Mouse (Mus musculus): ENCODE measurements around the gene Bsg. TPM values are rescaled to one million over a fixed set of nuclear protein-coding genes. Genes with fewer than 3 reads are reported as not detected.

Bsg gene
- polyA plus RNA-seq (2015; fragmentation: Nextera tagmentation; extraction: Ambion mirVana), result 813 and 928 TPM in 2 replicates

DNA sequence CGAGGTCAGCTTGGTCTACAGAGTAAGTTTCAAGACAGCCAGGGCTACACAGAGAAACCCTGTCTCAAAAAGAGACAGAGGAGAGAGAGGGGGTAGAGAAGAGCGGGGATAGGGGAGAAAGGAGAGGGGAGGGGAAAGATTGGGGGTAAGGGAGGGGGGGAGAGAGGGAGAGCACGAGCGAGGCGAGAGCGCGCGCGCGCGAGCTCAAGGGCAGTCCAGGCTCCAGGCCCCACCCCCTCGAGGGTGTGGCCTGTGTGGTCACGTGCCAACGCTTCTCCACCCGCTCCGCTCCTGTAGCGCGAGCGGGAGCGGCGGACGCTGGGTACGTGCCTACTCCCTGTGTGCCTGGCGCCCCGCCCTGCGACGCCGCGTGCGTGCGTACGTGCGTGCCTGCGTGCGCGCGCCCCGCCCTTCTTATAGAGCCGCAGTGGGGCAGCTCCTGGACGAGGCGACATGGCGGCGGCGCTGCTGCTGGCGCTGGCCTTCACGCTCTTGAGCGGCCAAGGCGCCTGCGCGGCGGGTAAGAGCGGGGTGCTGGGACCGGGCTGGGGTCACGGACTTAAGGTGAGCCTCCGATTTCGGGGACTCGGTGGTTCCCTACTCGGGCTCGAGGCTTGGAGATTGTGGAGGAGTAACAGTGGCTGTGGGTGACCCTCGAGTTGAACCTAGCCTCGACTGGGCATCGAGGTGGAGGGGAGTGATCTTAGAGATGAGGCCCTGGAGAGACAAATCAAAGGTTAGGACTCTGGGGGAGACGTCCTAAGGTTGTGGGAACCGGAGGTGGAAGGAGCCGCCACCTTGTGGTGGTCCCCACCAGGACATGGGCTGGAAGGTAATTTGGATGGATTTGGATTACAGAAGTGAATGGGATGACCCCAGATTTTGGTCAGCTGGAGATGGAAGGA, at the start of gene Bsg:
Gene Bsg, plus strand, starts transcription at position 427 of the 905 bp plus-strand sequence.

DNA sequence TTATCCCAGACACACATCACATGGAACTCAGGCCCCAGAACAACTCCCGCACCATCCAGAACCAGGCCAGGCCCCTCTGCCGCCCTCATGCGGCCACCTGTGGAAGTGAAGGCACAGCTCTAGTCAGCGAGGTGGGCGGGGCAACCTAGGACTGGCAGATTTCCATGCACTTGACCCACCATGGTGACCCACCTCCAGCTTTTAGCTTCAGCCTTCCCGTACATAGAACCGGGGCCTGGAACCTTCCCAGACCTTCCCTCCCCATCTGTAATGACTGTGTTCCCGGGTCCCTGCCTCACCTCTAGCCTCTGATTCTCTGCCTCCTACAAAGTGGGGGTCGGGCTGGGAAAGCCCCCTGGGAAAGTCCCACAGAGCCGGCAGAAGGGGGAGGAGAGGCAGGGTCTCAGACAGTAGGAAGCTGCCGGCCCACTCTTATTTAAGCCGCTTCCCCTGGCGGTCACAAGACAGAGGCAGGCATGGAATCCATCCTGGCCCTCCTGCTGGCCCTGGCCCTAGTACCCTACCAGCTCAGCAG, 40.1 kb upstream of the Bsg start, which contains the start of gene Madcam1:
Gene Madcam1, plus strand, starts transcription at position 429 of the 535 bp plus-strand sequence.

GRCm38 (mm10) chr10:79668771-79669575, 35.3 kb upstream of the Bsg start, which contains the start of gene Tpgs1:
Tpgs1 (plus strand) TSS chr10:79669369.

DNA sequence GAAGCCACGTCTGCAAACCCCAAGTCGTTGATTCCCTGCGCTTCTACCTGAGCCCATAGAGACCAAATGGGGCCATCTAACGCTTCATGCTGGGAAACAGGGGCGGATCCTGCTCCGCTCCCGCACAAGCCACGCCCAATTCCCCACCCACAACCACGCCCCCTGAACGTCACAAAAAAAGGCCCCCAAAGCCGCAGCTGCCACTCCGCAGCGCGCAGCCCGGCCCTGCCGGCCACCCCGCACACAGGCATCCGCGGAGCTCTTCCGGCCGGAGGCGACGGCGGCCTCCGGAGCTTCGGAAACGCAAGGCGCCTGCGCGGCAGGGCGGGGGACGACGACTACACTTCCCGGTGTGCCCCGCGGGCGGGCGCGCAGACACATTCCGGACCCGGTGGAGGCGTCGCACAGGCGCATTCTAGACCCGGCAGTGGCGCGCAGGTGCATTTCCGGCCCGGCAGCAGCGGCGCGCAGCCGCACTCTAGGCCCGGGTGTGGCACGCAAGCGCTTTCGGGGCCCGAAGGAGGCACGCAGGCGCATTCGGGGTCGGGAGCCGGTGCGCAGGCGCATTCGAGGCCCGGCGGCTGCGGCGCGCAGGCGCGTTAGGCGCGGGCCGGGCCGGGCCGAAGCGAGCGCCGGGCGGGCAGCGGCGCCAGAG, 22.6 kb upstream of the Bsg start, which contains the start of gene Cdc34:
Gene Cdc34, plus strand, starts transcription at position 605 of the 655 bp plus-strand sequence.

GRCm38 (mm10) chr10:79688720-79689119, 15.6 kb upstream of the Bsg start, which contains the start of gene Gzmm:
Gzmm (plus strand) TSS chr10:79689020.

GRCm38 (mm10) chr10:79716254-79716987, 12.1 kb downstream of the Bsg start, which contains the start of gene Hcn2:
Hcn2 (plus strand) TSS chr10:79716634.

DNA sequence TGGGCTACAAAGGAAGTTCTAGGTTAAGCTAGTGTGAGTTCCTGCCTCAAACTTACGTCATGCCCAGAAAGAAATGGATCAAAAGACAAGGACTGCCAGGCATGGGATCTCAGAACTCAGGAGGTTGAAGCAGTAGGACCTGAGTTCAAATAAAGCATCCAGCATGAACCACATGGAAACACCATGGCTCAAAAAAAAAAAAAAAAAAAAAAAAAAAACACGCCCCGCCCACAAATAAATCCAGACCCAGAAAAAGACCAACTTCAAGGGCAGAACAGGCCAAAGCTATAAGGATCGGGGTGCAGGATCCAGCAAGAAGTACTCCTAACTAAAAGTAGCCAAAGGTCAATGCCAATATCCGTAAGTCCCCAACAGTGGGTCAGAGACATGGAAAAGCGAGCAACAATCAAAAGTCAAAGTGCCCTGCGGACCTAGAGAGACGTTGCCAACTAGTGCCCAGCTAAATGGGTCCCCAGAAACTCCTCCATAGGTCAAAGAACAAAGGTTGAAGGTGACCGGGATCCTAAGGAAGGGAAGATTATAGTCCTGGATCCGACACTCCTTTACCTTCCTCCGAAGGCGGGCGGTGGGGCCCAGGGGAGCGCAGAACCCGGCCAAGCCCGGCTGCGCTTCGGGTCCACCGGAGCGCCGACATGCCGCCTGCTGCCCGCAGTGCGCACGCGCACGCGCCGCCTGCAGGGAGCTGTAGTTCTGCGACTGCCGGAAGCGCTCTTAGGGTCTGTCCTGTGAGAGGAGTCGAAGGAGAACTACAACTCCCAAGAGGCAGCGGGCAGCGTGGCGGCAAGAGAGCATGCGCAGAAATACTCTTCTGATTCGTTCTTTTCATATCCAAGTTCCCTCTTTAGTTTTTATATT, 41.8 kb downstream of the Bsg start, which contains the start of gene Polrmt:
Gene Polrmt, minus strand, starts transcription at position 684 of the 876 bp plus-strand sequence.

GRCm38 (mm10) chr10:79754856-79755516, 50.7 kb downstream of the Bsg start, which contains the start of gene Fgf22:
Fgf22 (plus strand) TSS chr10:79755076.

Other genes starting within 250 kb of the Bsg start
- gene Vmn2r83, start 235.8 kb upstream of the Bsg start, polyA plus RNA-seq (2015; fragmentation: Nextera tagmentation; extraction: Ambion mirVana), result not detected in 2 replicates
- 21.7 and 28.3 TPM in 2 replicates for gene Plpp2, start 170.7 kb upstream of the Bsg start, polyA plus RNA-seq (2015; fragmentation: Nextera tagmentation; extraction: Ambion mirVana)
- 19.1 and 25.1 TPM in 2 replicates for gene Mier2, start 149.3 kb upstream of the Bsg start, polyA plus RNA-seq (2015; fragmentation: Nextera tagmentation; extraction: Ambion mirVana)
- not detected in 2 replicates for gene Theg, start 117.2 kb upstream of the Bsg start, polyA plus RNA-seq (2015; fragmentation: Nextera tagmentation; extraction: Ambion mirVana)
- not detected in 2 replicates for gene C2cd4c, start 90.5 kb upstream of the Bsg start, polyA plus RNA-seq (2015; fragmentation: Nextera tagmentation; extraction: Ambion mirVana)
- gene Shc2, start 66.6 kb upstream of the Bsg start, polyA plus RNA-seq (2015; fragmentation: Nextera tagmentation; extraction: Ambion mirVana), result 8.9 and 20.6 TPM in 2 replicates
- 0.11 and 0.88 TPM in 2 replicates for gene Odf3l2, start 58.8 kb upstream of the Bsg start, polyA plus RNA-seq (2015; fragmentation: Nextera tagmentation; extraction: Ambion mirVana)
- 0.43 and 0.80 TPM in 2 replicates for gene Madcam1, start 39.9 kb upstream of the Bsg start, polyA plus RNA-seq (2015; fragmentation: Nextera tagmentation; extraction: Ambion mirVana)
- 81.4 and 84.4 TPM in 2 replicates for gene Tpgs1, start 35.1 kb upstream of the Bsg start, polyA plus RNA-seq (2015; fragmentation: Nextera tagmentation; extraction: Ambion mirVana)
- gene Cdc34, start 22.3 kb upstream of the Bsg start, polyA plus RNA-seq (2015; fragmentation: Nextera tagmentation; extraction: Ambion mirVana), result 66.5 and 73.9 TPM in 2 replicates
- 0.61 and 0.69 TPM in 2 replicates for gene Gzmm, start 15.5 kb upstream of the Bsg start, polyA plus RNA-seq (2015; fragmentation: Nextera tagmentation; extraction: Ambion mirVana)
- 1.6 TPM in 2 replicates for gene Hcn2, start 12.1 kb downstream of the Bsg start, polyA plus RNA-seq (2015; fragmentation: Nextera tagmentation; extraction: Ambion mirVana)
- gene Polrmt, start 42.1 kb downstream of the Bsg start, polyA plus RNA-seq (2015; fragmentation: Nextera tagmentation; extraction: Ambion mirVana), result 16.6 and 29.3 TPM in 2 replicates
- gene Fgf22, start 50.6 kb downstream of the Bsg start, polyA plus RNA-seq (2015; fragmentation: Nextera tagmentation; extraction: Ambion mirVana), result 0.15 TPM in 1 of 2 replicates, not detected in the other
- 50.8 and 66.1 TPM in 2 replicates for gene Rnf126, start 62.5 kb downstream of the Bsg start, polyA plus RNA-seq (2015; fragmentation: Nextera tagmentation; extraction: Ambion mirVana)
- gene Fstl3, start 72.8 kb downstream of the Bsg start, polyA plus RNA-seq (2015; fragmentation: Nextera tagmentation; extraction: Ambion mirVana), result 10.9 and 12.6 TPM in 2 replicates
- 0.13 and 0.46 TPM in 2 replicates for gene Prss57, start 86.5 kb downstream of the Bsg start, polyA plus RNA-seq (2015; fragmentation: Nextera tagmentation; extraction: Ambion mirVana)
- 72.1 and 96.9 TPM in 2 replicates for gene Palm, start 89.1 kb downstream of the Bsg start, polyA plus RNA-seq (2015; fragmentation: Nextera tagmentation; extraction: Ambion mirVana)
- gene Misp, start 116.5 kb downstream of the Bsg start, polyA plus RNA-seq (2015; fragmentation: Nextera tagmentation; extraction: Ambion mirVana), result 1.1 TPM in 2 replicates
- 85.9 and 118 TPM in 2 replicates for gene Ptbp1, start 149.9 kb downstream of the Bsg start, polyA plus RNA-seq (2015; fragmentation: Nextera tagmentation; extraction: Ambion mirVana)
- gene Prtn3, start 170.0 kb downstream of the Bsg start, polyA plus RNA-seq (2015; fragmentation: Nextera tagmentation; extraction: Ambion mirVana), result 8.3 and 10.4 TPM in 2 replicates
- gene Plppr3, start 170.1 kb downstream of the Bsg start, polyA plus RNA-seq (2015; fragmentation: Nextera tagmentation; extraction: Ambion mirVana), result 21.3 and 54.6 TPM in 2 replicates
- gene Elane, start 181.8 kb downstream of the Bsg start, polyA plus RNA-seq (2015; fragmentation: Nextera tagmentation; extraction: Ambion mirVana), result 8.1 and 10.4 TPM in 2 replicates
- 0.96 and 5.3 TPM in 2 replicates for gene Cfd, start 186.4 kb downstream of the Bsg start, polyA plus RNA-seq (2015; fragmentation: Nextera tagmentation; extraction: Ambion mirVana)
- gene Med16, start 204.4 kb downstream of the Bsg start, polyA plus RNA-seq (2015; fragmentation: Nextera tagmentation; extraction: Ambion mirVana), result 28.5 and 37.7 TPM in 2 replicates
- 8.4 and 15.7 TPM in 2 replicates for gene Gm26602, start 206.4 kb downstream of the Bsg start, polyA plus RNA-seq (2015; fragmentation: Nextera tagmentation; extraction: Ambion mirVana)
- 0.77 and 1.0 TPM in 2 replicates for gene Kiss1r, start 212.5 kb downstream of the Bsg start, polyA plus RNA-seq (2015; fragmentation: Nextera tagmentation; extraction: Ambion mirVana)
- 81.3 and 98.1 TPM in 2 replicates for gene R3hdm4, start 216.7 kb downstream of the Bsg start, polyA plus RNA-seq (2015; fragmentation: Nextera tagmentation; extraction: Ambion mirVana)
- gene Arid3a, start 222.6 kb downstream of the Bsg start, polyA plus RNA-seq (2015; fragmentation: Nextera tagmentation; extraction: Ambion mirVana), result 1.7 and 2.8 TPM in 2 replicates